8 mouse cellular contexts compared by ENCODE assay signal in the genomic region with DNA sequence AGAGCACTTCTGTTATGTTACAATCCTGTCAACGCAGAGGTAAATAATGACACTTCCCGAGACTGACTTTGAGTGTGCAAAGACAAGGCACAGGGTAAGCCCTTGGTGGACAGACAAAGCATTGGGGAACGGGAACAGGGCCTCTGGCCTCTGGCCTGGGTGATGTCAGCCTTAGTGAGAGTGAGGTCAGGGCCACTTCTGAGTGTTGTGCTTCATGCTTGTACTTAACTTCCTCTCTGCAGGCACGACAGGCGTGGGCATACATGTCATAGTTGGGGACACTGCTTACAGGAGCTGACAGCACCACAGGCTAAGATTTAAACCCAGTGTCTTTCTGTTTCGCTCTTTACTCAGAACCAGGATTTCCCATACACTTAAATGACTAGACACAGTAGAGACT. TPM values are rescaled to one million over a fixed set of nuclear protein-coding genes. Genes with fewer than 3 reads are reported as not detected.
DNase-seq lines count a peak whose midpoint lies in the region; ATAC-seq and TF ChIP-seq lines count a peak whose summit lies in the region.

No protein-coding gene starts in this region.

- peak overlapping the region; percentile 28; the same call in 1 of the 2 replicates for H3K9ac ChIP-seq in limb, embryonic 12.5 days (replicated peaks)
- peak overlapping the region; percentile 38 for H3K9ac ChIP-seq in forebrain, embryonic 12.5 days
- H3K9ac ChIP-seq in intestine, postnatal 0 days (ENCODE audit: low read depth, low read length) = no peak overlapping the region
- H3K9ac ChIP-seq in midbrain, embryonic 15.5 days = peak overlapping the region; percentile 23; the same call in 1 of the 2 replicates

- no peak for TF ChIP-seq CTCF in intestine, postnatal 0 days (IDR thresholded peaks at IDR 0.05; ENCODE audit: low read depth)

- no peak for ATAC-seq in limb, embryonic 12.5 days (ENCODE audit: insufficient number of reproducible peaks, insufficient read depth, low FRiP score, low TSS enrichment, low read depth)
- no peak for ATAC-seq in forebrain, embryonic 12.5 days (ENCODE audit: low FRiP score)
- ATAC-seq in intestine, postnatal 0 days = no peak
- no peak for ATAC-seq in midbrain, embryonic 15.5 days (replicated peaks)
- ATAC-seq in cerebellum, adult (ENCODE audit: insufficient number of reproducible peaks, low FRiP score, low TSS enrichment) = no peak

- H3K27me3 ChIP-seq in limb, embryonic 12.5 days = no peaks in the 10 kb centered on the region
- H3K27me3 ChIP-seq in limb, embryonic 10.5 days (ENCODE audit: low read depth, poor library complexity, severe bottlenecking) = no peaks in the 10 kb centered on the region
- H3K27me3 ChIP-seq in forebrain, embryonic 12.5 days = no peaks in the 10 kb centered on the region
- H3K27me3 ChIP-seq in intestine, postnatal 0 days (replicated peaks; ENCODE audit: control insufficient read depth, insufficient read depth, low read length) = no peaks in the 10 kb centered on the region
- H3K27me3 ChIP-seq in midbrain, embryonic 15.5 days (replicated peaks) = no peaks in the 10 kb centered on the region

- 69% methylated on average over 6 of the region's 6 CpGs for WGBS in limb, embryonic 12.5 days
- WGBS in limb, embryonic 10.5 days = 70% methylated on average over 6 of the region's 6 CpGs
- 42% methylated on average over 6 of the region's 6 CpGs for WGBS in forebrain, embryonic 12.5 days
- 46% methylated on average over 6 of the region's 6 CpGs for WGBS in intestine, postnatal 0 days
- WGBS in midbrain, embryonic 15.5 days = 27% methylated on average over 6 of the region's 6 CpGs

- peaks cover 55% of the 10 kb centered on the region for H3K36me3 ChIP-seq in limb, embryonic 12.5 days
- peaks cover 85% of the 10 kb centered on the region for H3K36me3 ChIP-seq in limb, embryonic 10.5 days
- peaks cover 22% of the 10 kb centered on the region for H3K36me3 ChIP-seq in forebrain, embryonic 12.5 days (replicated peaks)
- no peaks in the 10 kb centered on the region; the same call in 1 of the 2 replicates for H3K36me3 ChIP-seq in intestine, postnatal 0 days (ENCODE audit: control insufficient read depth, insufficient read depth)
- H3K36me3 ChIP-seq in midbrain, embryonic 15.5 days (replicated peaks) = 0 out of 2 replicates have a peak, but pooled peaks cover 4% of the 10 kb centered on the region

- no peak overlapping the region for H3K27ac ChIP-seq in limb, embryonic 12.5 days
- H3K27ac ChIP-seq in limb, embryonic 10.5 days = no peak overlapping the region
- peak overlapping the region; percentile 96 for H3K27ac ChIP-seq in forebrain, embryonic 12.5 days
- H3K27ac ChIP-seq in intestine, postnatal 0 days (ENCODE audit: low read depth, low read length) = peak overlapping the region; percentile 28
- peak overlapping the region; percentile 65 for H3K27ac ChIP-seq in midbrain, embryonic 15.5 days

- no peaks in the 10 kb centered on the region for H3K9me3 ChIP-seq in limb, embryonic 12.5 days
- no peaks in the 10 kb centered on the region for H3K9me3 ChIP-seq in limb, embryonic 10.5 days (replicated peaks)
- H3K9me3 ChIP-seq in forebrain, embryonic 12.5 days = no peaks in the 10 kb centered on the region
- no peaks in the 10 kb centered on the region for H3K9me3 ChIP-seq in intestine, postnatal 0 days (ENCODE audit: control insufficient read depth)
- no peaks in the 10 kb centered on the region for H3K9me3 ChIP-seq in midbrain, embryonic 15.5 days

- H3K4me2 ChIP-seq in limb, embryonic 12.5 days = peak overlapping the region; percentile 18; the same call in 1 of the 2 replicates
- peak overlapping the region; percentile 50 for H3K4me2 ChIP-seq in forebrain, embryonic 12.5 days
- 0 out of 2 replicates have a peak overlapping the region, but pooled peaks have one; percentile 30 for H3K4me2 ChIP-seq in intestine, postnatal 0 days (replicated peaks; ENCODE audit: low read depth)
- H3K4me2 ChIP-seq in midbrain, embryonic 15.5 days = peak overlapping the region; percentile 23; the same call in 1 of the 2 replicates

- H3K4me3 ChIP-seq in limb, embryonic 12.5 days (replicated peaks) = no peak overlapping the region
- no peak overlapping the region for H3K4me3 ChIP-seq in limb, embryonic 10.5 days
- no peak overlapping the region for H3K4me3 ChIP-seq in forebrain, embryonic 12.5 days (replicated peaks)
- no peak overlapping the region for H3K4me3 ChIP-seq in intestine, postnatal 0 days (ENCODE audit: low read depth, low read length)
- H3K4me3 ChIP-seq in midbrain, embryonic 15.5 days = no peak overlapping the region

- peaks cover 79% of the 10 kb centered on the region for H3K4me1 ChIP-seq in limb, embryonic 12.5 days (replicated peaks)
- peaks cover 80% of the 10 kb centered on the region for H3K4me1 ChIP-seq in limb, embryonic 10.5 days
- H3K4me1 ChIP-seq in forebrain, embryonic 12.5 days = peaks cover 96% of the 10 kb centered on the region
- H3K4me1 ChIP-seq in intestine, postnatal 0 days (replicated peaks; ENCODE audit: control insufficient read depth, insufficient read depth, low read length) = peaks cover 27% of the 10 kb centered on the region; the same call in 1 of the 2 replicates
- peaks cover 96% of the 10 kb centered on the region for H3K4me1 ChIP-seq in midbrain, embryonic 15.5 days

- no peak for DNase-seq in limb, embryonic 10.5 days (ENCODE audit: low spot score)
- no peak for DNase-seq in right cerebral cortex, postnatal 25 days
- DNase-seq in cerebellum, adult 11-12 months = no peak

RNA-seq across cellular contexts. Expression of gene A3galt2, which starts 21.7 kb away (rescaled TPM):
- polyA plus RNA-seq in limb, embryonic 12.5 days (2016; fragmentation: Nextera tagmentation; extraction: Ambion mirVana) = 0.18 and 0.32 TPM in 2 replicates
- polyA plus RNA-seq in limb, embryonic 10.5 days (2016; fragmentation: Nextera tagmentation; extraction: Ambion mirVana) = 0.10 TPM in 1 of 2 replicates, not detected in the other
- 0.38 and 0.57 TPM in 2 replicates for polyA plus RNA-seq in forebrain, embryonic 12.5 days (2016; fragmentation: Nextera tagmentation; extraction: Ambion mirVana)
- not detected in 2 replicates for polyA plus RNA-seq in intestine, postnatal 0 days (2015; fragmentation: Nextera tagmentation; extraction: Ambion mirVana)
- 0.28 and 0.34 TPM in 2 replicates for polyA plus RNA-seq in midbrain, embryonic 15.5 days (2015; fragmentation: Nextera tagmentation; extraction: Ambion mirVana)

Comparison
In these comparisons a context has a peak if more than half of its experiments do, and no peak if none do; other contexts are left out.
1. H3K27ac ChIP-seq: peak in forebrain, embryonic 12.5 days (single experiment), intestine, postnatal 0 days (single experiment) and midbrain, embryonic 15.5 days (single experiment); none in limb, embryonic 12.5 days (single experiment) and limb, embryonic 10.5 days (single experiment).
2. Peak in every context shown above with its lines, with median percentiles within 50 percentile points of each other: H3K4me2 ChIP-seq.